Mouse (Mus musculus): Measurements from ENCODE around the gene Hes6. TPM values are rescaled to one million over a fixed set of nuclear protein-coding genes. Genes with fewer than 3 reads are reported as not detected.

Hes6 gene
- polyA plus RNA-seq, 1 experiment from 2014 or later = 146 TPM

GRCm38 (mm10) chr1:91437083-91437400 is 23.2 kb upstream of the Hes6 start:
- H3K27me3 ChIP-seq = no peaks in the 10 kb centered on the region
- H3K4me2 ChIP-seq = no peak overlapping the region
- H3K4me3 ChIP-seq = no peak overlapping the region
- WGBS = 86% methylated on average over 3 of the region's 3 CpGs
- peaks cover 60% of the 10 kb centered on the region for H3K36me3 ChIP-seq
- peaks cover 19% of the 10 kb centered on the region for H3K4me1 ChIP-seq (replicated peaks)
- H3K27ac ChIP-seq (replicated peaks) = no peak overlapping the region
- ATAC-seq (ENCODE audit: low read depth) = no peak
- H3K9me3 ChIP-seq = no peaks in the 10 kb centered on the region
- H3K9ac ChIP-seq = no peak overlapping the region

GRCm38 (mm10) chr1:91436380-91437082 is 22.7 kb upstream of the Hes6 start:
- H3K9ac ChIP-seq = no peak overlapping the region
- H3K9me3 ChIP-seq = no peaks in the 10 kb centered on the region
- 0 out of 2 replicates have a peak, but pooled peaks have one; percentile 32 for ATAC-seq (ENCODE audit: low read depth)
- peaks cover 61% of the 10 kb centered on the region for H3K36me3 ChIP-seq
- WGBS = 78% methylated on average over 6 of the region's 6 CpGs
- H3K27me3 ChIP-seq = no peaks in the 10 kb centered on the region
- H3K27ac ChIP-seq (replicated peaks) = no peak overlapping the region; the same call in 1 of the 2 replicates
- no peak overlapping the region for H3K4me2 ChIP-seq
- peaks cover 19% of the 10 kb centered on the region for H3K4me1 ChIP-seq (replicated peaks)
- H3K4me3 ChIP-seq = no peak overlapping the region

GRCm38 (mm10) chr1:91435606-91436130 is 21.8 kb upstream of the Hes6 start:
- Histone ChIP-seq H3K4me1 (replicated peaks) (peaks cover 19% of the 10 kb centered on the region), H3K4me2 (no peak overlapping the region), H3K27ac (replicated peaks) (no peak overlapping the region; the same call in 1 of the 2 replicates), H3K36me3 (peaks cover 63% of the 10 kb centered on the region), H3K9ac (no peak overlapping the region), H3K4me3 (no peak overlapping the region), H3K9me3 (no peaks in the 10 kb centered on the region), H3K27me3 (no peaks in the 10 kb centered on the region)
- 80% methylated on average over 13 of the region's 13 CpGs for WGBS
- no peak for ATAC-seq (ENCODE audit: low read depth)

GRCm38 (mm10) chr1:91434905-91435304 is 21.1 kb upstream of the Hes6 start:
- Histone ChIP-seq H3K4me2 (no peak overlapping the region), H3K9me3 (no peaks in the 10 kb centered on the region), H3K27me3 (no peaks in the 10 kb centered on the region), H3K9ac (no peak overlapping the region), H3K36me3 (peaks cover 56% of the 10 kb centered on the region), H3K4me3 (no peak overlapping the region), H3K4me1 (replicated peaks) (peaks cover 19% of the 10 kb centered on the region), H3K27ac (replicated peaks) (no peak overlapping the region)
- 91% methylated on average over 8 of the region's 8 CpGs for WGBS
- no peak for ATAC-seq (ENCODE audit: low read depth)

GRCm38 (mm10) chr1:91430761-91431160 is 16.9 kb upstream of the Hes6 start:
- H3K36me3 ChIP-seq = peaks cover 61% of the 10 kb centered on the region
- no peak for ATAC-seq (ENCODE audit: low read depth)

GRCm38 (mm10) chr1:91429212-91429611 is 15.4 kb upstream of the Hes6 start:
- Histone ChIP-seq H3K4me3 (no peak overlapping the region), H3K27ac (replicated peaks) (no peak overlapping the region), H3K9me3 (no peaks in the 10 kb centered on the region), H3K36me3 (peaks cover 47% of the 10 kb centered on the region), H3K4me1 (replicated peaks) (no peaks in the 10 kb centered on the region), H3K27me3 (no peaks in the 10 kb centered on the region), H3K4me2 (no peak overlapping the region), H3K9ac (no peak overlapping the region)
- 90% methylated on average over 10 of the region's 10 CpGs for WGBS
- no peak for ATAC-seq (ENCODE audit: low read depth)

More at GRCm38 (mm10) chr1:91430761-91431160, 16.9 kb upstream of the Hes6 start:
- Histone ChIP-seq H3K27me3 (no peaks in the 10 kb centered on the region), H3K4me3 (no peak overlapping the region), H3K27ac (replicated peaks) (no peak overlapping the region), H3K4me2 (no peak overlapping the region), H3K9me3 (no peaks in the 10 kb centered on the region), H3K9ac (no peak overlapping the region), H3K4me1 (replicated peaks) (peaks cover 5% of the 10 kb centered on the region)
- 86% methylated on average over 7 of the region's 7 CpGs for WGBS

- no peaks in the 10 kb centered on the region for H3K27me3 ChIP-seq
- no peak overlapping the region for H3K27ac ChIP-seq (replicated peaks)
- H3K4me3 ChIP-seq = no peak overlapping the region
- no peaks in the 10 kb centered on the region for H3K9me3 ChIP-seq
- 50% methylated on average over 4 of the region's 4 CpGs for WGBS
- no peak for ATAC-seq (ENCODE audit: low read depth)
- H3K9ac ChIP-seq = no peak overlapping the region
- H3K4me2 ChIP-seq = no peak overlapping the region
- peaks cover 51% of the 10 kb centered on the region for H3K36me3 ChIP-seq
- no peaks in the 10 kb centered on the region for H3K4me1 ChIP-seq (replicated peaks)
Measured at GRCm38 (mm10) chr1:91428614-91429013, 14.8 kb upstream of the Hes6 start.

- Histone ChIP-seq H3K27ac (replicated peaks) (no peak overlapping the region), H3K9me3 (no peaks in the 10 kb centered on the region), H3K4me3 (no peak overlapping the region), H3K9ac (no peak overlapping the region), H3K36me3 (peaks cover 32% of the 10 kb centered on the region), H3K4me2 (no peak overlapping the region), H3K4me1 (replicated peaks) (no peaks in the 10 kb centered on the region), H3K27me3 (no peaks in the 10 kb centered on the region)
- ATAC-seq (ENCODE audit: low read depth) = no peak
- whole genome bisulfite sequencing = 86% methylated on average over 9 of the region's 9 CpGs
Measured at GRCm38 (mm10) chr1:91426397-91426796, 12.6 kb upstream of the Hes6 start.

GRCm38 (mm10) chr1:91420601-91421065 is 6.8 kb upstream of the Hes6 start:
- peaks cover 29% of the 10 kb centered on the region for H3K36me3 ChIP-seq
- H3K9ac ChIP-seq = no peak overlapping the region
- H3K27me3 ChIP-seq = no peaks in the 10 kb centered on the region

GRCm38 (mm10) chr1:91419862-91420600 is 6.2 kb upstream of the Hes6 start:
- H3K27ac ChIP-seq (replicated peaks) = no peak overlapping the region
- 61% methylated on average over 10 of the region's 10 CpGs for WGBS
- no peaks in the 10 kb centered on the region for H3K27me3 ChIP-seq
- H3K4me2 ChIP-seq = no peak overlapping the region
- peaks cover 18% of the 10 kb centered on the region for H3K4me1 ChIP-seq (replicated peaks)
- H3K4me3 ChIP-seq = no peak overlapping the region
- H3K9me3 ChIP-seq = no peaks in the 10 kb centered on the region
- no peak overlapping the region for H3K9ac ChIP-seq
- peaks cover 29% of the 10 kb centered on the region for H3K36me3 ChIP-seq
- ATAC-seq (ENCODE audit: low read depth) = no peak

More at GRCm38 (mm10) chr1:91420601-91421065, 6.8 kb upstream of the Hes6 start:
- Histone ChIP-seq H3K4me3 (no peak overlapping the region), H3K27ac (replicated peaks) (no peak overlapping the region), H3K4me1 (replicated peaks) (peaks cover 12% of the 10 kb centered on the region), H3K9me3 (no peaks in the 10 kb centered on the region), H3K4me2 (no peak overlapping the region)
- WGBS = 91% methylated on average over 8 of the region's 8 CpGs
- ATAC-seq (ENCODE audit: low read depth) = no peak

- H3K4me3 ChIP-seq = no peak overlapping the region
- H3K9me3 ChIP-seq = no peaks in the 10 kb centered on the region
- H3K4me1 ChIP-seq (replicated peaks) = peaks cover 35% of the 10 kb centered on the region
- no peak overlapping the region for H3K27ac ChIP-seq (replicated peaks)
- H3K27me3 ChIP-seq = no peaks in the 10 kb centered on the region
- H3K9ac ChIP-seq = no peak overlapping the region
- H3K36me3 ChIP-seq = peaks cover 22% of the 10 kb centered on the region
- WGBS = 73% methylated on average over 1 of the region's 1 CpGs
- no peak for ATAC-seq (ENCODE audit: low read depth)
- H3K4me2 ChIP-seq = no peak overlapping the region
Measured at GRCm38 (mm10) chr1:91417991-91418390, 4.2 kb upstream of the Hes6 start.

- Histone ChIP-seq H3K27me3 (no peaks in the 10 kb centered on the region), H3K4me3 (no peak overlapping the region), H3K36me3 (peaks cover 27% of the 10 kb centered on the region), H3K4me2 (peak overlapping the region; percentile 93; the same call in 1 of the 2 replicates), H3K9ac (peak overlapping the region; percentile 70; the same call in 1 of the 2 replicates), H3K9me3 (no peaks in the 10 kb centered on the region), H3K27ac (replicated peaks) (peak overlapping the region; percentile 93), H3K4me1 (replicated peaks) (peaks cover 57% of the 10 kb centered on the region)
- 52% methylated on average over 5 of the region's 5 CpGs for WGBS
- ATAC-seq (ENCODE audit: low read depth) = no peak
Measured at GRCm38 (mm10) chr1:91415311-91415710, 1.5 kb upstream of the Hes6 start.

Measured in neural tube, embryonic 13.5 days (tissue).